Mouse (Mus musculus): ENCODE measurements around the gene Wrap73.

The Wrap73 gene

GRCm38 (mm10) chr4:154139671-154140181, 2.4 kb upstream of the Wrap73 start:
- no peak for DNase-seq (ENCODE audit: low spot score in 2 of 2)

GRCm38 (mm10) chr4:154140182-154140212, 2.2 kb upstream of the Wrap73 start, which contains the start of gene Trp73:
Gene Trp73, minus strand, starts transcription at chr4:154140208.
- DNase-seq (ENCODE audit: low spot score in 2 of 2): no peak

GRCm38 (mm10) chr4:154140213-154141008, 1.8 kb upstream of the Wrap73 start:
- no peak for DNase-seq (ENCODE audit: low spot score in 2 of 2)

- DNase-seq (ENCODE audit: low spot score in 2 of 2): no peak
These were observed 934 bp upstream of the Wrap73 start for GRCm38 (mm10) chr4:154141009-154141867.

- DNase-seq (ENCODE audit: low spot score in 2 of 2): no peak
These were observed 2.5 kb downstream of the Wrap73 start for GRCm38 (mm10) chr4:154144712-154145111.

GRCm38 (mm10) chr4:154146342-154146741, 4.2 kb downstream of the Wrap73 start:
- no peak for DNase-seq (ENCODE audit: low spot score in 2 of 2)

- no peak for DNase-seq (ENCODE audit: low spot score in 2 of 2)
These were observed 11.9 kb downstream of the Wrap73 start for GRCm38 (mm10) chr4:154154104-154154503.

- DNase-seq (ENCODE audit: low spot score in 2 of 2): no peak
These were observed 13.9 kb downstream of the Wrap73 start for GRCm38 (mm10) chr4:154156050-154156449.

- DNase-seq (ENCODE audit: low spot score in 2 of 2): peak in 1 of 2 experiments; percentile 58
These were observed 15.9 kb downstream of the Wrap73 start for GRCm38 (mm10) chr4:154157970-154158662.

- DNase-seq (ENCODE audit: low spot score in 2 of 2): peak; percentile 58 to 70
These were observed 16.8 kb downstream of the Wrap73 start for GRCm38 (mm10) chr4:154159002-154159401.

GRCm38 (mm10) chr4:154159961-154160537, 17.9 kb downstream of the Wrap73 start:
- no peak for DNase-seq (ENCODE audit: low spot score in 2 of 2)

GRCm38 (mm10) chr4:154160538-154161390, 18.6 kb downstream of the Wrap73 start, which contains the start of gene Tprgl:
Gene Tprgl, minus strand, starts transcription at chr4:154160666.
- peak; percentile 96 for DNase-seq (ENCODE audit: low spot score in 2 of 2)

- no peak for DNase-seq (ENCODE audit: low spot score in 2 of 2)
These were observed 21.1 kb downstream of the Wrap73 start for GRCm38 (mm10) chr4:154163296-154163695.

GRCm38 (mm10) chr4:154167053-154167452, 24.9 kb downstream of the Wrap73 start:
- DNase-seq (ENCODE audit: low spot score in 2 of 2): no peak

- DNase-seq (ENCODE audit: low spot score in 2 of 2): no peak
These were observed 27.8 kb downstream of the Wrap73 start for GRCm38 (mm10) chr4:154170021-154170420.

GRCm38 (mm10) chr4:154170506-154171150, 28.5 kb downstream of the Wrap73 start, which contains the start of gene Megf6:
Gene Megf6, plus strand, starts transcription at chr4:154170730.
- DNase-seq (ENCODE audit: low spot score in 2 of 2): no peak

- no peak for DNase-seq (ENCODE audit: low spot score in 2 of 2)
These were observed 29.2 kb downstream of the Wrap73 start for GRCm38 (mm10) chr4:154171151-154171930.

- no peak for DNase-seq (ENCODE audit: low spot score in 2 of 2)
These were observed 29.9 kb downstream of the Wrap73 start for GRCm38 (mm10) chr4:154171931-154172604.

- no peak for DNase-seq (ENCODE audit: low spot score in 2 of 2)
These were observed 35.1 kb downstream of the Wrap73 start for GRCm38 (mm10) chr4:154177257-154177656.

Measured in right cerebral cortex, postnatal 36 days (tissue).